Mouse (Mus musculus) embryonic facial prominence, embryonic 14.5 days (tissue): Measurements from ENCODE around the gene Fuk. TPM values are rescaled to one million over a fixed set of nuclear protein-coding genes. Genes with fewer than 3 reads are reported as not detected.
"Not testable (repeated sequence)": the region's sequence is repeated elsewhere in the genome, so short reads cannot be mapped to it uniquely, and the experiment has no call there.

Source experiments
- ATAC-seq: fragments of 200-750 bp; cut with Nextera tagmentation; 2 replicates; pipeline ENCODE4 v1.8.0; 2017; ENCODE audit warnings: low read depth, moderate number of reproducible peaks, moderate TSS enrichment
- DNase-seq: peaks from one replicate; pipeline ENCODE4 v3.0.0-alpha.2; 2015; ENCODE audit warnings: low spot score
- H3K27ac ChIP-seq: fragments of 300-500 bp; sonication (generic); replicated peaks from 2 replicates; pipeline ENCODE4 v1.5.1; 2014; ENCODE audit warnings: low read depth, mild to moderate bottlenecking, low read length, moderate library complexity
- H3K27me3 ChIP-seq: fragments of 300-500 bp; sonication (generic); replicated peaks from 2 replicates; pipeline ENCODE4 v1.6.1; 2014; ENCODE audit warnings: low read length; ENCODE audit not compliant: control insufficient read depth, insufficient read depth
- H3K36me3 ChIP-seq: fragments of 300-500 bp; sonication (generic); 2 replicates; pipeline ENCODE4 v1.6.1; 2014; ENCODE audit warnings: low read length, mixed read lengths; ENCODE audit not compliant: control insufficient read depth, insufficient read depth
- H3K4me1 ChIP-seq: fragments of 300-500 bp; sonication (generic); 2 replicates; pipeline ENCODE4 v1.6.1; 2014; ENCODE audit warnings: antibody characterized with exemption, low read length; ENCODE audit not compliant: control insufficient read depth, insufficient read depth
- H3K4me2 ChIP-seq: fragments of 300-500 bp; sonication (generic); 2 replicates; pipeline ENCODE4 v1.6.1; 2014; ENCODE audit warnings: low read depth, mild to moderate bottlenecking, low read length, moderate library complexity, mixed read lengths
- H3K4me3 ChIP-seq: fragments of 300-500 bp; sonication (generic); 2 replicates; pipeline ENCODE4 v1.5.1; 2014; ENCODE audit warnings: low read depth, mild to moderate bottlenecking, low read length
- H3K9ac ChIP-seq: fragments of 300-500 bp; sonication (generic); 2 replicates; pipeline ENCODE4 v1.6.1; 2014; ENCODE audit warnings: low read depth, mild to moderate bottlenecking, low read length, moderate library complexity, mixed read lengths
- H3K9me3 ChIP-seq: fragments of 300-500 bp; sonication (generic); 2 replicates; pipeline ENCODE4 v1.6.1; 2016; ENCODE audit warnings: low read length; ENCODE audit not compliant: control insufficient read depth
- WGBS: fragments of 180-500 bp; shearing (Covaris S2); extraction: QIAGEN DNeasy Blood & Tissue Kit; methylation state at CpG from one replicate; pipeline ENCODE4 v1.1.7; 2014; 5-methylcytosine and 5-hydroxymethylcytosine counted together
- polyA plus RNA-seq: library from polyadenylated mRNA; unstranded; fragments of >200 nt; fragmentation: Nextera tagmentation; extraction: Ambion mirVana; gene quantifications from 2 replicates; pipeline ENCODE4 v1.2.1, GENCODE M21; 2014

The Fuk gene
- polyA plus RNA-seq, 1 experiment from 2014 or later = 7.6 TPM

DNA sequence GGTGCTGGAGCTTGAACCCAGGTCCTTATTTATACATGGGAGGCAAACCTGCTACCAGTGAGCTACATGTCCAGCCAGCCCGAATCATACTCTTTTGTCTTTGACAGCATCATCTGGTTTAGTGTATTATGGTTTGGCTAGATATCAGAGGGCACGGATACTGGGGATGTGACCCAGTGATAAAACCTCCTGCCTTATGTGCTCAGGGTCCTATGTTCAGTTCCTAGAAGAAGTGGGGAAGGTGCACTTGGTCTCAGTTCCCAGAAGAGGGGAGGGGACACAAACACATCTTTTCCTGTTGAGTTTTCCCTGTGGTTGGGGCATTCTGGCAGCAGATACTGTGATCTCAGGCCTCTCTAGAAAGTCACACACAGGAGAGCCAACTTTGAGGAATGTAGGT lies 31.0 kb upstream of the Fuk start:
- Histone ChIP-seq H3K9ac (no peak overlapping the region), H3K27me3 (no peaks in the 10 kb centered on the region), H3K27ac (no peak overlapping the region), H3K4me2 (no peak overlapping the region), H3K4me3 (no peak overlapping the region), H3K4me1 (peaks cover 7% of the 10 kb centered on the region), H3K36me3 (no peaks in the 10 kb centered on the region), H3K9me3 (no peaks in the 10 kb centered on the region)
- ATAC-seq (no peak), DNase-seq (no peak)
- 95% methylated on average over 2 of the region's 2 CpGs for WGBS

DNA sequence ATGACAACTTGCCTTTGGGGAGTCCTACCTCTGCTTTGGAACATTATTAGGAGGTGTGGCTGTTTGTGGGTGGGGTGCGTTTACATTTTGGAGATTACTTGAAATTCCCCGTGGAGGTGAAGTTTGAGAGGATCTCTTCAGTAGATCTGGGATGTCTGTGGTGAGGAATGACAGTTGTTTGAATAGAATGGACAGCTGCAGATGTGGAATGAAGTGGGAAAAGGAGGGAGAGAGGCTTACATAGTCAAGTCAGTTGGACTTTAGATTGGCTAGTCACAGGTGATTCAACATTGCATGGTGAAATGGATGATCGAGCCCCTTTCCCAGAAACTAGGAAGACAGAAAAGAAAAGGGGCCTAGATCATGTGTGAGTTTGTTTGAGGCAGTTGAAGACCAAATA lies 30.2 kb upstream of the Fuk start:
- no peak for ATAC-seq
- Histone ChIP-seq H3K4me3 (no peak overlapping the region), H3K4me1 (peaks cover 7% of the 10 kb centered on the region), H3K27me3 (no peaks in the 10 kb centered on the region), H3K36me3 (no peaks in the 10 kb centered on the region), H3K9me3 (no peaks in the 10 kb centered on the region), H3K4me2 (no peak overlapping the region), H3K27ac (no peak overlapping the region), H3K9ac (no peak overlapping the region)
- DNase-seq = no peak
- 81% methylated on average over 3 of the region's 3 CpGs for WGBS

DNA sequence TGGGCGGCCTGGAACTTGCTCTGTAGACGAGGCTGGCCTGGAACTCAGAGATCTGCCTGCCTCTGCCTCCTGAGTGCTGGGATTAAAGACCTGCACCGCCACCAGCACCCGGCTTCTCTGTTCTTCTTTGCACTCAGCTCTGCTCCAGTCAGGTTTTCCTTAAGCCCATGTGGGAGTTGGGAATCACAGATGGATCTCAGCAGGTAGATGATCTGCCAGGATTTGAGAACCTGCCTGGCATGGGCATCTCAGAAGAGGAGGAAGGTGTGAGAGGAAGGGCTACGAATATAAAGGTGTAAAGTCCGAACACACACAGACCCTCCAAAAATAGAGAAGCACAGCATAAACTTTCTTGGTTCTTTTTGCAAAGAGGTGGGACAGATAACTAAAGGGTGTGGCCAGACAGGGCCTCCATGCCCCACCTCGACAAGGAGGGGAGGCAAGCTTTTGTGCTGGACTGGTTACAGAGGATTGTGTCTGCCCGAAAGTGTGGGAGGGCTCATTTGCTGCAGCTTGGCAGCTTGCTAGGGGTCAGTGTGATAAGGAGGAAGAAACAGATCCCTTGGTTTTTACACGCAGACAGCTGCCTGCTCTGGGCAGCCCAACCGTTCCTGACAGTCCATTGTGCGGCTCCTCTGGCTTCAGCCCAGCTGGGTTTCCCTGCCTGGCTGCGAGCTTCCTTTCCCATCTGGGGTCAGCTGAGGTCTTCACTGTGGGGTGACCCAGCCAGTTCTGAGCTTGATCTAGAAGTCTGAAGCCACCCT lies 29.1 kb upstream of the Fuk start:
- Histone ChIP-seq H3K9ac (no peak overlapping the region), H3K4me3 (no peak overlapping the region), H3K4me1 (peaks cover 7% of the 10 kb centered on the region), H3K36me3 (no peaks in the 10 kb centered on the region), H3K27ac (no peak overlapping the region), H3K27me3 (no peaks in the 10 kb centered on the region), H3K4me2 (no peak overlapping the region), H3K9me3 (no peaks in the 10 kb centered on the region)
- 0 out of 2 replicates have a peak, but pooled peaks have one; percentile 23 for ATAC-seq
- 67% methylated on average over 12 of the region's 12 CpGs for WGBS
- DNase-seq = peak; percentile 53

GRCm38 (mm10) chr8:110929672-110930071 lies 27.4 kb upstream of the Fuk start:
- not testable (repeated sequence) for H3K9me3 ChIP-seq, DNase-seq, H3K27ac ChIP-seq, H3K4me2 ChIP-seq, H3K4me1 ChIP-seq, H3K27me3 ChIP-seq, H3K36me3 ChIP-seq, H3K9ac ChIP-seq, ATAC-seq, H3K4me3 ChIP-seq
- 95% methylated on average over 8 of the region's 8 CpGs for WGBS

DNA sequence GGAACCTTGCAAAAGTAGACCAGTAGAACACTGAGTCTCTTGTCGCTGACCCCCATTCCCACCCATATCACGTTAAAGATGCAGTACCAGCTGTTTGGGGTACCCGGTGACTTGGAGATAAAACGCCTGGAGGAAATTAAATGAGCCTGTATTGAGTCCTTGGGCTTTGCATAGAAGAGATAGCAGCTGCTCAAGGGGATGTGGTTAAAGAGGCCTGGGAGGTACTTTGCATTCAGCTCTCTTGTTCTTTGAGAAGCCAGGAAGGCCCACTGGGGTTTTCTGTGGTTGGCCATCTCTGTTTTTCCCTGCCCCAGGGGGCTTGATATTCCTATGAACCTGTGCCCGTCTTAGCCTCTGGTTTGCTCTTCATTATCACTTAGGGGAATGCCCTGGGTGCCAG lies 26.8 kb upstream of the Fuk start:
- no peak overlapping the region for H3K9ac ChIP-seq
- 62% methylated on average over 5 of the region's 5 CpGs for WGBS
- no peak overlapping the region for H3K4me3 ChIP-seq
- H3K9me3 ChIP-seq = no peaks in the 10 kb centered on the region
- ATAC-seq (no peak), DNase-seq (no peak)
- no peaks in the 10 kb centered on the region for H3K27me3 ChIP-seq
- H3K27ac ChIP-seq = no peak overlapping the region
- H3K4me1 ChIP-seq = peaks cover 7% of the 10 kb centered on the region
- H3K4me2 ChIP-seq = no peak overlapping the region
- no peaks in the 10 kb centered on the region for H3K36me3 ChIP-seq

- DNase-seq = no peak
- Histone ChIP-seq H3K4me1 (peaks cover 7% of the 10 kb centered on the region), H3K9me3 (no peaks in the 10 kb centered on the region), H3K36me3 (no peaks in the 10 kb centered on the region), H3K4me2 (no peak overlapping the region), H3K4me3 (no peak overlapping the region), H3K9ac (no peak overlapping the region), H3K27ac (no peak overlapping the region), H3K27me3 (no peaks in the 10 kb centered on the region)
- no peak for ATAC-seq
- 70% methylated on average over 7 of the region's 7 CpGs for whole genome bisulfite sequencing
Measured at GRCm38 (mm10) chr8:110928435-110928834, 26.1 kb upstream of the Fuk start.

DNA sequence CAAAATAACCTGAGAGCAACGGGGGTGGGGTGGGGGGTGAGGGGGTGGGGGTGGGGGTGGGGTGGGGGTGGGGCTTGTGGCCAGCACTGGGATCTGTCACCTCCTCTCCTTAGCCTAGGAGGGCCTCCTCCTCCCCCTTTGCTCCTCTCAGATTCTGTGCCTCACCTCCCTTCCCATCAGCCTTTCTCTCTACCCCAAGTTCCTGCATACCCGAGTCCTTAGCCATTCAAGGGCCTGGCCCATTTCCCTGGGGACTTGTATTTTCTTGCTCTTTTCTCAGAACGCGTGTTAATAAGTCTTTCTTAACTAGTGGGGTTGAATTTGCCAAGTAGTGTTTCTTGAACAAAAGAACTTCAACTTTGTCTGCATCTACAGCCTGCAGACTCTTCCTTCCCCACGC lies 24.4 kb upstream of the Fuk start:
- Histone ChIP-seq H3K27me3 (no peaks in the 10 kb centered on the region), H3K4me3 (no peak overlapping the region), H3K9ac (no peak overlapping the region), H3K27ac (no peak overlapping the region), H3K4me1 (peaks cover 14% of the 10 kb centered on the region), H3K4me2 (no peak overlapping the region), H3K9me3 (no peaks in the 10 kb centered on the region), H3K36me3 (no peaks in the 10 kb centered on the region)
- DNase-seq = no peak
- ATAC-seq = no peak
- WGBS = 41% methylated on average over 5 of the region's 5 CpGs

DNA sequence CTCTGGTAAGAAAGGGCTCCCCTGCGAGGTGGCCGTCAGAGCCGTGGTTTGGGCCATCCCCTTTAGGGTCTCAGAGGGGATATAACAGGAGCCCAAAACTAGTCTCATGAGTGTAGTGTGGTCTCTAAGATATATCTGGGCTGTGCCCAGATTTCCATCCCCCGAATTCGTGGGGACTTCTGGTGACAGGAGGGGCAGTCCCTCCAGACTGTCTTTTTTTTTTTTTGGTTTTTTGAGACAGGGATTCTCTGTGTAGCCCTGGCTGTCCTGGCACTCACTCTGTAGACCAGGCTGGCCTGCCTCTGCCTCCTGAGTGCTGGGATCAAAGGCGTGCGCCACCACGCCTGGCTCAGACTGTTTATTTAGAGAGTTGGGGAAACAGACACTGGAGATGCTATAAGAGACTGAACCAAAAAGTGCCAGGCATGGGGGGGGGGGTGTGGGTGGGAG lies 23.4 kb upstream of the Fuk start:
- Histone ChIP-seq H3K9ac (no peak overlapping the region), H3K27me3 (no peaks in the 10 kb centered on the region), H3K36me3 (no peaks in the 10 kb centered on the region), H3K9me3 (no peaks in the 10 kb centered on the region), H3K4me3 (no peak overlapping the region), H3K27ac (no peak overlapping the region), H3K4me1 (peaks cover 22% of the 10 kb centered on the region), H3K4me2 (no peak overlapping the region)
- 80% methylated on average over 8 of the region's 8 CpGs for WGBS
- ATAC-seq (no peak), DNase-seq (no peak)
